8 mouse cellular contexts compared by ENCODE assay signal in genomic region chr6:83505554-83505953, GRCm38 (mm10). TPM values are rescaled to one million over a fixed set of nuclear protein-coding genes. Genes with fewer than 3 reads are reported as not detected.
DNase-seq lines count a peak whose midpoint lies in the region; ATAC-seq lines count a peak whose summit lies in the region.

No protein-coding gene starts in this region.

- no peaks in the 10 kb centered on the region for H3K27me3 ChIP-seq in liver, embryonic 11.5 days (replicated peaks; ENCODE audit: control insufficient read depth, insufficient read depth, low read length)
- no peaks in the 10 kb centered on the region for H3K27me3 ChIP-seq in embryonic facial prominence, embryonic 15.5 days
- no peaks in the 10 kb centered on the region for H3K27me3 ChIP-seq in limb, embryonic 10.5 days (ENCODE audit: low read depth, poor library complexity, severe bottlenecking)
- H3K27me3 ChIP-seq in neural tube, embryonic 14.5 days (ENCODE audit: control insufficient read depth, insufficient read depth, low read length): no peaks in the 10 kb centered on the region

- H3K9ac ChIP-seq in liver, embryonic 11.5 days (ENCODE audit: low read depth, low read length): peak overlapping the region; percentile 79
- no peak overlapping the region for H3K9ac ChIP-seq in embryonic facial prominence, embryonic 15.5 days
- no peak overlapping the region for H3K9ac ChIP-seq in neural tube, embryonic 14.5 days (replicated peaks; ENCODE audit: low read depth, low read length)

- peak overlapping the region; percentile 97 for H3K27ac ChIP-seq in liver, embryonic 11.5 days (ENCODE audit: low read depth, low read length)
- no peak overlapping the region for H3K27ac ChIP-seq in embryonic facial prominence, embryonic 15.5 days (replicated peaks)
- H3K27ac ChIP-seq in limb, embryonic 10.5 days: no peak overlapping the region
- no peak overlapping the region for H3K27ac ChIP-seq in neural tube, embryonic 14.5 days (ENCODE audit: low read depth, low read length)

- 0 out of 2 replicates have a peak, but pooled peaks cover 7% of the 10 kb centered on the region for H3K4me1 ChIP-seq in liver, embryonic 11.5 days (replicated peaks; ENCODE audit: control insufficient read depth, insufficient read depth, low read length)
- H3K4me1 ChIP-seq in embryonic facial prominence, embryonic 15.5 days: peaks cover 11% of the 10 kb centered on the region
- H3K4me1 ChIP-seq in limb, embryonic 10.5 days: peaks cover 16% of the 10 kb centered on the region
- H3K4me1 ChIP-seq in neural tube, embryonic 14.5 days (ENCODE audit: control insufficient read depth, insufficient read depth, low read length): peaks cover 14% of the 10 kb centered on the region

- no peaks in the 10 kb centered on the region for H3K36me3 ChIP-seq in liver, embryonic 11.5 days (ENCODE audit: control insufficient read depth, insufficient read depth, low read length)
- H3K36me3 ChIP-seq in embryonic facial prominence, embryonic 15.5 days: no peaks in the 10 kb centered on the region
- H3K36me3 ChIP-seq in limb, embryonic 10.5 days: peaks cover 4% of the 10 kb centered on the region; the same call in 1 of the 2 replicates
- no peaks in the 10 kb centered on the region for H3K36me3 ChIP-seq in neural tube, embryonic 14.5 days (ENCODE audit: control insufficient read depth, insufficient read depth, low read length)

- no peaks in the 10 kb centered on the region for H3K9me3 ChIP-seq in liver, embryonic 11.5 days (ENCODE audit: control insufficient read depth, low read length)
- H3K9me3 ChIP-seq in embryonic facial prominence, embryonic 15.5 days (replicated peaks): no peaks in the 10 kb centered on the region
- H3K9me3 ChIP-seq in limb, embryonic 10.5 days (replicated peaks): no peaks in the 10 kb centered on the region
- no peaks in the 10 kb centered on the region for H3K9me3 ChIP-seq in neural tube, embryonic 14.5 days (ENCODE audit: control insufficient read depth, low read length)

- 72% methylated on average over 4 of the region's 4 CpGs for WGBS in liver, embryonic 11.5 days
- 91% methylated on average over 4 of the region's 4 CpGs for WGBS in embryonic facial prominence, embryonic 15.5 days
- WGBS in limb, embryonic 10.5 days: 94% methylated on average over 4 of the region's 4 CpGs
- 95% methylated on average over 4 of the region's 4 CpGs for WGBS in neural tube, embryonic 14.5 days

- peak overlapping the region; percentile 79 for H3K4me3 ChIP-seq in liver, embryonic 11.5 days (ENCODE audit: low read depth, low read length)
- peak overlapping the region; percentile 85 for H3K4me3 ChIP-seq in embryonic facial prominence, embryonic 15.5 days (replicated peaks)
- H3K4me3 ChIP-seq in limb, embryonic 10.5 days: peak overlapping the region; percentile 91
- H3K4me3 ChIP-seq in neural tube, embryonic 14.5 days (ENCODE audit: low read depth, low read length): peak overlapping the region; percentile 64

- peak overlapping the region; percentile 73 for H3K4me2 ChIP-seq in liver, embryonic 11.5 days
- H3K4me2 ChIP-seq in embryonic facial prominence, embryonic 15.5 days (replicated peaks): peak overlapping the region; percentile 73; the same call in 1 of the 2 replicates
- H3K4me2 ChIP-seq in neural tube, embryonic 14.5 days (ENCODE audit: low read depth, low read length): peak overlapping the region; percentile 83

- ATAC-seq in liver, embryonic 11.5 days (replicated peaks; ENCODE audit: low FRiP score): no peak
- ATAC-seq in embryonic facial prominence, embryonic 15.5 days (ENCODE audit: insufficient number of reproducible peaks, low FRiP score, low TSS enrichment, low read depth): no peak
- no peak for ATAC-seq in neural tube, embryonic 14.5 days (ENCODE audit: low read depth)

- no peak for DNase-seq in liver, embryonic 11.5 days (ENCODE audit: low spot score)
- no peak for DNase-seq in liver
- no peak for DNase-seq in limb, embryonic 10.5 days (ENCODE audit: low spot score)
- DNase-seq in B cell, adult 2 months: no peak
- no peak for DNase-seq in embryo, embryonic 10.5 days (ENCODE audit: low spot score)
- no peak for DNase-seq in cerebellum, adult 9-11 months

RNA-seq across cellular contexts. Expression of gene Dguok, which starts 1.2 kb away (rescaled TPM):
- 43.4 and 44.7 TPM in 2 replicates for polyA plus RNA-seq in liver, embryonic 11.5 days (2014; fragmentation: Nextera tagmentation; extraction: Ambion mirVana)
- polyA plus RNA-seq in embryonic facial prominence, embryonic 15.5 days (2015; fragmentation: Nextera tagmentation; extraction: Ambion mirVana): 81.0 and 90.4 TPM in 2 replicates
- 58.0 and 69.5 TPM in 2 replicates for polyA plus RNA-seq in limb, embryonic 10.5 days (2016; fragmentation: Nextera tagmentation; extraction: Ambion mirVana)
- polyA plus RNA-seq in neural tube, embryonic 14.5 days (2014; fragmentation: Nextera tagmentation; extraction: Ambion mirVana): 76.5 and 80.2 TPM in 2 replicates

RNA-seq across cellular contexts. Expression of gene Actg2, which starts 30.5 kb away (rescaled TPM):
- 7.6 and 9.1 TPM in 2 replicates for polyA plus RNA-seq in liver, embryonic 11.5 days (2014; fragmentation: Nextera tagmentation; extraction: Ambion mirVana)
- 19.5 and 20.9 TPM in 2 replicates for polyA plus RNA-seq in embryonic facial prominence, embryonic 15.5 days (2015; fragmentation: Nextera tagmentation; extraction: Ambion mirVana)
- polyA plus RNA-seq in limb, embryonic 10.5 days (2016; fragmentation: Nextera tagmentation; extraction: Ambion mirVana): 0.43 and 1.3 TPM in 2 replicates
- polyA plus RNA-seq in neural tube, embryonic 14.5 days (2014; fragmentation: Nextera tagmentation; extraction: Ambion mirVana): 0.80 and 1.1 TPM in 2 replicates

RNA-seq across cellular contexts. Expression of gene Tet3, which starts 46.7 kb away (rescaled TPM):
- 22.0 and 22.8 TPM in 2 replicates for polyA plus RNA-seq in liver, embryonic 11.5 days (2014; fragmentation: Nextera tagmentation; extraction: Ambion mirVana)
- 63.1 and 66.1 TPM in 2 replicates for polyA plus RNA-seq in embryonic facial prominence, embryonic 15.5 days (2015; fragmentation: Nextera tagmentation; extraction: Ambion mirVana)
- polyA plus RNA-seq in limb, embryonic 10.5 days (2016; fragmentation: Nextera tagmentation; extraction: Ambion mirVana): 40.1 and 42.7 TPM in 2 replicates
- polyA plus RNA-seq in neural tube, embryonic 14.5 days (2014; fragmentation: Nextera tagmentation; extraction: Ambion mirVana): 47.7 and 67.0 TPM in 2 replicates
